Mouse (Mus musculus) thymus, adult 2 months (tissue): ENCODE results near the gene Mylip.

Source experiments
- CTCF ChIP-seq: fragments of 200-500 bp; IDR thresholded peaks from 2 replicates; pipeline ENCODE4 v1.5.1; 2012; ENCODE audit warnings: mild to moderate bottlenecking, control low read depth, low read length, moderate library complexity, borderline replicate concordance; ENCODE audit not compliant: control insufficient read depth, poor library complexity, insufficient read depth; ENCODE audit errors: extremely low read depth
- POLR2A ChIP-seq: fragments of 200-500 bp; IDR thresholded peaks from 2 replicates; pipeline ENCODE4 v1.6.1; 2012; ENCODE audit warnings: mild to moderate bottlenecking, low read length, control low read depth, moderate library complexity; ENCODE audit not compliant: control insufficient read depth, poor library complexity, insufficient read depth; ENCODE audit errors: extremely low read depth

- TF ChIP-seq CTCF (no peak), POLR2A (no peak)
Observed at GRCm38 (mm10) chr13:45388254-45388805, 1.2 kb upstream of the Mylip start.
